Mouse (Mus musculus) thymus, adult 2 months (tissue): Measurements from ENCODE around the gene Ebf1.

ENCODE experiments used
- CTCF ChIP-seq: fragments of 200-500 bp; IDR thresholded peaks from 2 replicates; pipeline ENCODE4 v1.5.1; 2012; ENCODE audit warnings: mild to moderate bottlenecking, control low read depth, low read length, moderate library complexity, borderline replicate concordance; ENCODE audit not compliant: control insufficient read depth, poor library complexity, insufficient read depth; ENCODE audit errors: extremely low read depth
- POLR2A ChIP-seq: fragments of 200-500 bp; IDR thresholded peaks from 2 replicates; pipeline ENCODE4 v1.6.1; 2012; ENCODE audit warnings: mild to moderate bottlenecking, low read length, control low read depth, moderate library complexity; ENCODE audit not compliant: control insufficient read depth, poor library complexity, insufficient read depth; ENCODE audit errors: extremely low read depth

DNA sequence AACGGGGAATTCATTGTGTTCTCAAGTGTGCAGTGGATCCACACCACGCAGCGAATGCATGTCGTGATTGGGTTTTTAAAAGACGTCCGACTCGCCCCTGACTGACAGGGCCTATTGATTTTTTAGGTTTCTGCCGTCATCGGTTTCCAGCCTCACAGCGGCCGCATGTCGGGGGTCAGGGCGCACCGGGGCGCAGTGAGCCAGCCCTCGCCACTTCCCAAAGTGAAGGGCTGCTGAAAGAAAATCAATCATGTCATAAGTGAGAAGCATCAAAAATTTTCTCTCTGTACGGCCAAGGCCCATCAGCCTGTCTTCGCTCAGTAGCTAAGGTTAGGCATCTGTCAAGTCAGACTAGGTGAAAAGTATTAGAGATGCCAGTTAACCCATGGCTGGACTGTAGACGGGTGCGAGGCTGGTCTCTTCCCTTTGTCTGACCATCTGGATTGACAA is 124.0 kb downstream of the Ebf1 start:
- TF ChIP-seq CTCF (no peak), POLR2A (no peak)
